Mouse (Mus musculus): Measurements from ENCODE around the gene Frmd4b.

GRCm38 (mm10) chr6:97540458-97540857, 76.9 kb downstream of the Frmd4b start:
- TF ChIP-seq TCF12 (IDR thresholded peaks at IDR 0.05; ENCODE audit: insufficient read depth, poor library complexity, severe bottlenecking) = no peak
- no peak for TF ChIP-seq POLR2A (IDR thresholded peaks at IDR 0.05; ENCODE audit: insufficient read length, low read depth)
- no peak for TF ChIP-seq MAX (IDR thresholded peaks at IDR 0.05; ENCODE audit: low read depth)
- TF ChIP-seq POLR2AphosphoS2 (IDR thresholded peaks at IDR 0.05; ENCODE audit: insufficient read length, low read depth) = no peak
- TF ChIP-seq USF1 (IDR thresholded peaks at IDR 0.05; ENCODE audit: low read depth) = no peak
- TF ChIP-seq CEBPB (IDR thresholded peaks at IDR 0.05; ENCODE audit: insufficient read depth, poor library complexity, severe bottlenecking) = no peak
- TF ChIP-seq MYOG (IDR thresholded peaks at IDR 0.05; ENCODE audit: control insufficient read depth in 1 of 3, insufficient read depth in 1 of 3, insufficient read length in 2 of 3, low read depth in 2 of 3) = no peak
- no peak for TF ChIP-seq MYOD1 (IDR thresholded peaks at IDR 0.05; ENCODE audit: control insufficient read depth in 1 of 3, insufficient read length in 2 of 3, low read depth in 2 of 3)
